Mouse (Mus musculus) gastrocnemius, adult 2 months (tissue): ENCODE results near the gene Igf2bp1. TPM values are rescaled to one million over a fixed set of nuclear protein-coding genes. Genes with fewer than 3 reads are reported as not detected.

ENCODE experiments used
- DNase-seq: peaks from one replicate; pipeline ENCODE4 v3.0.0; 2022
- H3K27ac ChIP-seq: fragments of 200-600 bp; 2 replicates; pipeline ENCODE4 v1.8.1; 2022; ENCODE audit warnings: mild to moderate bottlenecking
- H3K4me3 ChIP-seq: fragments of 200-600 bp; 2 replicates; pipeline ENCODE4 v1.8.1; 2022; ENCODE audit warnings: mild to moderate bottlenecking, moderate library complexity
- CTCF ChIP-seq: fragments of 200-600 bp; IDR thresholded peaks from 2 replicates; pipeline ENCODE4 v1.8.1; 2022; ENCODE audit warnings: antibody characterized with exemption, mild to moderate bottlenecking, moderate library complexity
- intact Hi-C: fragments of 180-260 bp; cut with DNase I; formaldehyde crosslinking; loops from one replicate; pipeline ENCODE4 v1.15.1; 2025
- total RNA-seq, 2 experiments: library from RNA; stranded (reverse); gene quantifications; 2 replicates each; pipeline ENCODE4 v1.2.3; 2021

Gene Igf2bp1
- total RNA-seq, 2 experiments from 2014 or later = not detected

DNA sequence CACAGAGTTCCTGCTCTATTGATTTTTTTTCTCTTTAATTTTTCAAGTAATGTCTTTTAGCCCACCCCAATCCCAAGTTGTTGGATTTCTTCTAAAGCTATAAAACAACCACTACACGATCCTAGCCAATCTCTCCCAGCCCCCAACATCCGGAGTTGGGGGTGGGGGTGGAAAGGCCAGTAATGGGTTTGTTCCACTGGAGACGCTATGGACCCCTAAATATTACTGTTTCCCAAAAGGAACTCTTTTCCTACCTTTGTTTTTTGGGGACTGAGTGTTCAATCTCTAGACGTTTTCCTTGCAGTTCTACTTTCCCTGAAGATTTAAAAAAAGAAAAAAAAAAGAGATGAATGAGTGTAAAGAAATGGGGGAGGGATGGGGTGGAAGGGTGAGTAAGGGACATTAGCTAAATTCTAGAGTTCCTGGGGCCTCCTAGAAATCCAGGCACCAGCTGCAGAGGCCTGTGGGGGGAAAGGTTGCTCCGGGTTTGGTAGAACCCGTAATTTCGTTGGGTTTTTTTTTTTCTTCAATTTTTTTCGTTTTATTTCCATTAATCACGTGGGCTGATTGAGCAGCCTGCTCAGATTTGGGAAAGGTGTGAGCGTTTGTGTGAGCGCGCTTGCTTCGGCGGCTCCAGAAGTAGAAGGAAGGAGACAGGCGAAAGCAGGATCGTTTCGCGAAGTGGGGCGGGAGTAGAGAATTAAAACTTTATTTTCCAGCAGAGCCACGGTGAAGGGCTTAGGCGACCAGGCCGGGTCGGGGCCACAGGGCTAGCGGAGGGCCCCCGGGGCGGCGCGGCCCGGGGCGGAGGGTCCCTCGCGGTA lies 1.6 kb downstream of the Igf2bp1 start:
- TF ChIP-seq CTCF = no peak
- intact Hi-C loops = no loop called here
- Histone ChIP-seq H3K27ac (no peak overlapping the region), H3K4me3 (peak overlapping the region; percentile 57)
- DNase-seq = no peak

DNA sequence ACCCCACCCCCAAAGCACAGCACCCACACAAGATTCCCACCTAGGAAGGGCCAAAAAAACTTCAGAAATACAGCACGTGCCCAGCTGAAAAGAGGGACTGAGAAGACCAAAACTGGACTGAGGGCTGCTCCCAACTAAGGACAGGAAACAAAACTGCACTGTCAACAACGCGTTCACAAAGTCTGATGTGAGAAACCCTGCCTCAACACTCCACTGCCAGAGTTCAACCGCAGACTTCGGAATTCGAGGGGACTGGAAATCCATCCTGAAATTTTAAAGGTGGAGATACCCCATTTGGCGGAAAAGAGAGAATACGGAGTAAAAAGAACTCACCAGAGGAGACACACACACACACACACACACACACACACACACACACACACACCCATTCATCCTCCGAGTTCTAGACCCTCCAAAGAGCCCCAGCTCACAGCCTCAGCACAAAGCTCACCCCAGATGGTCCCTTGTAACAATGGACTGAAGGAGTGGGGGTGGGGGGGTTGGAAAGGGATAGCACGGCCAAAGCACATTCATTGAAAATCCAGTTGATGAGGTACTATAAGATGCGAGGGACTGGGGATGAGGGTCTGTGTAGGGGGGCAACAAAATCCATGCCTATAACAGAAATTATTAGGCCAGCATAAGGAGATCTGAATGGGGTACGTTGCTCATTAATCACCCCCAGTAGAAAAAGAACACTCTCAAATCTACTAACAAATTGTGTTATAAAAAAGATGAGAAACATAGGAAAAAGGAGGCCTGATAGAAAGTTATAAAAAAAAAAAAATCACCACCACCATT lies 2.4 kb downstream of the Igf2bp1 start:
- TF ChIP-seq CTCF = no peak
- intact Hi-C loops = no loop called here
- no peak for DNase-seq
- H3K27ac ChIP-seq = no peak overlapping the region
- no peak overlapping the region for H3K4me3 ChIP-seq

DNA sequence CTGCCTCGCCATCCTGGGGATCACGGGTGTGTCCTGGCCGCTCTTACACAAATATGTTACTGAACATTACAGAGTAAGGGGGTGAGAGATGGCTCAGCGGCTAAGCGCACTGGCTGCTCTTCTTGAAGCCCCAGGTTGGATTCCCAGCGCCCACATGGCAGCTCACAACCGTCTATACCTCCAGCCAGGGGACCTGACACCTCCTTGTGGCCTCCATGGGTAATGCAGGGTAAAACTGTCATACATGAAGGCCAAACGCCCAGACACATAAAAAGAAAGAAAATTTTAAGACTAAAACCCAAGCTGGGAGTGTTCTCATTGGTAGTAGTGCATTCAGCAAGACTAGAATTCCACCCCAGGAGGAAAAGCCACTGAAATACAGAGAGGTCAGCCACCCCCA lies 11.6 kb downstream of the Igf2bp1 start:
- intact Hi-C loops = no loop called here
- Histone ChIP-seq H3K4me3 (no peak overlapping the region), H3K27ac (no peak overlapping the region)
- TF ChIP-seq CTCF = no peak
- no peak for DNase-seq

DNA sequence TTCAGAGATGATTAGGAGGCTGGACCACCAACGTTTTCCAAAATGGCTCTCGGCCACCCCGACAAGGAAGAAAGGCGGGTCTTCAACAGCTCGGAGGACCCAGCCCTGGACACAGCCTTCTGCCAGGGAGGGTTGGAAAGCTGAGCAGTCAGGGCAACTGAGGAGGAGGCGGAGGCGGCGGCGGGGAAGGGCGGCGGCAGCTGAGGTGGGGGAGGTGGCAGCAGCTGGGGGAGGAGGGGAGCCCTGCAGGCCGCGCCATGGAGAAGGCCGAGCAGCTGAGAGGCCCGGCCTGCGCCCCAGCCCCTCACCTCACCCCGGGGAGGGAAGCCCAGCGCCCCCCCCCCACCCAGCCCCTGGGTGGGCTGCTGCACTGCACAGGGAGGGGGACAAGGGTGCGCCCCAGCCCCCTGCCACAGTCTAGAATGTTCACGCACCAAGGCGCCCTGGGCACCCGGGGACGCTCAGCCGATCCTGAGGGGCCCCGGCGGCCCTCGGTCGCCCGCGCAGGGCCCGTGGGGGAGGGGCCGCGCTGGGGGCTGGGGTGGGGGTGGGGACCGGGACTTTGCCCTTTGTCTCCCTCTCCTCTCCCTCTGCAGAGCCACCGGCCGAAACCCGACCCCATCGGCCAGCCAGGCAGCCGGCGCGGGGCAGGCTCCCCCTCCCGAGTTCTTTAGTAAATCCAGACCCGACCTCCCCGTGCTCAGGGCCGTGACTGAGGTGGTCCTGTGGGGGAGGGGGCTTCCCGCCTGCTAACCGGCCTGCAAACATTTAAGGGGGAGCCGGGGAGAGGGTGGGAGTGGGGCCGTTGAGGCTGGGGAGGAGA lies 14.6 kb downstream of the Igf2bp1 start:
- DNase-seq = peak; percentile 36
- peak overlapping the region; percentile 31 for H3K27ac ChIP-seq
- intact Hi-C loops = no loop called here

DNA sequence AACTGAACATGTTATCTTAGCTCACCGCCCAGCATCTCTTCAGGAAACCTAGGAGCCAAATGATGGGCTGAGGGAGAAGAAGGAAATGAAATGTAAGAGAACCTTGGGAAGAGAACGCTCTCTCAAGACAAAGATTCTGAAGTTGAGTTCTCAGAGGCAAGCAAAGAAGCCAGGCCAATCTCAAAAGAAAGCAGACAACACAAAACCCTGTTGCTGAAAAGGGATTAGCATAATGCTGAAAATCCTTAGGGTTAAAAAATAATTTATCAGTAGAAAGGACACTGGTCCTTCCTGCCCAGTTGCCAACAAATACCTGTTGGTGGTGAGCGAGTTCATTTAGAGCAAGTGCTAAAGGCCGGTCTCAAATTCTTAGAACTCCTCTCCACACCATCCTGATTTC lies 15.3 kb downstream of the Igf2bp1 start:
- Histone ChIP-seq H3K27ac (no peak overlapping the region), H3K4me3 (no peak overlapping the region)

More for the DNA sequence above, 14.6 kb downstream of the Igf2bp1 start:
- no peak for TF ChIP-seq CTCF
- peak overlapping the region; percentile 69 for H3K4me3 ChIP-seq

DNA sequence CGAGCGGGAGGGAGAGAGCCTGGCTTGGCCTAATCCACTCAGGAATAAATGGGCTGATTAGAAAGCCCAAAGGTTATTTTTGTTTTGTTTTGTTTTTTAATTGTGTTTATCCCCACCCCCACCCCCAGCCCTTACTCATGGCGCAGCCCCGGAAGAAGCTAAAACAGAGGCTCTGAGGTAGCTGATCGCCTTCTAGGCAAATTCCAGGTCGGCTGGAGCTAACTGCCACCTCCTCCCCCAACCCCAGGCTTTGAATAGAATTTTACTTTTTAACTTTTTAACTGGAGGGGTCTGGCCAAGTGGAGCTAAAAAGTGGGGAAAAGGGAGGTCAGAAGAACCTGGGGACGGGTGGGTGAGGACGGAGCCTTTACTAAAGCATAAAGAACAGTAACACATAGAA lies 15.9 kb downstream of the Igf2bp1 start:
- intact Hi-C loops = no loop called here
- no peak for TF ChIP-seq CTCF
- Histone ChIP-seq H3K4me3 (no peak overlapping the region), H3K27ac (no peak overlapping the region)
- DNase-seq = no peak

More for the DNA sequence above, 15.3 kb downstream of the Igf2bp1 start:
- intact Hi-C loops = no loop called here
- DNase-seq = no peak
- no peak for TF ChIP-seq CTCF

DNA sequence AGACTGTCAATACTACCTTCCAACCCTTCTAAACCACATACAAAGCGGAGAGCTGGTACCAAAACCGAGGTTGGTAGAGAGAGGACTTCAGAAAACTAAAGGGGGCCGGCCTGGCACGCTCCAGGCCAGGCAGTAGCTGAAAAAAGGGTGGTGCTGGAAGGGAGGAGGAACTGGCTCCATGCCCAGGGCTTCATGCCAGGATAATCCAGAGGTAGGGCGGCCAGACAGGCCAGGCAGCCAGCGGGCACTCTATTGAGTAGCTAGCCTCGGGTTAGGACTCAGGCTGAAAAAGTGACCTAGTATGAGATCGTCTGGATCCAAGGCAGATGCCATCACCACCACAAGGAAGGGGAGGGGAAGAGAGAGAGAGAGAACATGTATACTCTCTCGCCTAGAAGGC lies 17.2 kb downstream of the Igf2bp1 start:
- intact Hi-C loops = no loop called here
- Histone ChIP-seq H3K27ac (no peak overlapping the region), H3K4me3 (no peak overlapping the region)
- TF ChIP-seq CTCF = no peak
- peak; percentile 73 for DNase-seq

DNA sequence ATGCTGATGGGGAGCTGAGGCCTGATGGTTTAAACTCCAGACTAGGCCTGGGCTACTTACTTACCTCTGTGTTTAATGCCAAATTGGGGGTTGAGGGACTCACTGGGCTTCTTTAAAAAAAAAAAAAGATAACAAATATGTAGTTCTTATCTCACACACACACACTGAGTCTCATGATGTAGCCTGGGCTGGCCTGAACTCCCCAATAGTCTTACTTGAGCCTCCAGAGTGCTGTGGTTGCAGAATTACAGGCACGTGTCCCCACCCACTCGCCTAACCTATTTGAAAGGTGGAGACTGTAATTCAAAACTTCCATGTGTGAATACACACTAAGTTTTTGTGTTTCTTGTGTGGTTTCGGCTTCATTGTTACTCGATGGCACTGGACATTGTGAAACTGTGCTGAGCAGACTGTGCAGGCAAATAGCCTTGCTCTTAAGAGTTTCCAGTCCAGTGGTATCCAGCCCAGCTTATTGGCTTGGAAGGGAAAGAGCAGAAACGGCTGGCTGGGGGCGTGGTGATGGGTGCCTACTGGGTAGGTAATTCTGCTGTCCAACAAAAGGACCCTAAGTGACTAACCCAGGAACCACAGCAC lies 17.8 kb downstream of the Igf2bp1 start:
- intact Hi-C loops = no loop called here
- no peak for TF ChIP-seq CTCF
- no peak for DNase-seq
- Histone ChIP-seq H3K27ac (no peak overlapping the region), H3K4me3 (no peak overlapping the region)

DNA sequence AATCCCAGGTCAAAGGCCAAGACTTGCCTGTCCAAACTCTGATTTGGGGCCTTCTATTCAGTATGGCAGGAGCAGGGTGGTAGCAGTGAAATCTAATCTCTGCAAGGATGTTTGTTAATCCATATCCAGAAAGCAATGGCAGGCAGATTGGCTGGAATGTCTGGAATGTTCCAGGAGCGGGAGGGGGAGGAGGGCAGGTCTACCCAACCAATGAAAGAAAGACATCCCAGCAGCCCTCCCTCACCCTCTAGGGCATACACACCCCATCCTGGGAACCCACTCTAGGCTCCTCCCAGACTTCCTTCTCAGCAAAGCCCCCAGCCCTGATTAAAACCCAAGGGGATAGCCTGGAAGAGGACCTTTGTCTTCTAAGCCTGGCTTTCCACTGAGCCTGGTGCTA lies 23.3 kb downstream of the Igf2bp1 start:
- no peak for TF ChIP-seq CTCF
- Histone ChIP-seq H3K4me3 (no peak overlapping the region), H3K27ac (no peak overlapping the region)
- intact Hi-C loops = no loop called here
- no peak for DNase-seq

DNA sequence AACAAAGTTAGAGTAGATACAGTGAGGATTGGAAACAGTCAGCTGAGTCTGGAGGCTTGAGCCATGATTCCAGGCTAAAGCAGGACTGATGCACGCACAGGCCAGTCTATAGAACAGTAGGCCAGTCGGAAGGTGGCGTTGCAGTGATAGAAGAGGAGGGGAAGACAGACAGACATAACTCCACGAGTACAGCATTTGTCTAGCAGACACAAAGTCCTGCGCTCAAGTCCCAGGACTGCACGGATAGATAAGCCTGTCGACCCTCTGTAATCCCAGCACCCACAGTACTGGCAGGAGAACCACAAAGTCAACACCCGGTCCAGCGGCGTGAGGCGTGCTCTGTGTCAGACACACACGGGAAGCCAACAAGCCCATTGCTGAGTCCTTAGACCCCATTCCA lies 23.9 kb downstream of the Igf2bp1 start:
- intact Hi-C loops = no loop called here
- H3K27ac ChIP-seq = no peak overlapping the region
- no peak overlapping the region for H3K4me3 ChIP-seq
- TF ChIP-seq CTCF = no peak
- no peak for DNase-seq

DNA sequence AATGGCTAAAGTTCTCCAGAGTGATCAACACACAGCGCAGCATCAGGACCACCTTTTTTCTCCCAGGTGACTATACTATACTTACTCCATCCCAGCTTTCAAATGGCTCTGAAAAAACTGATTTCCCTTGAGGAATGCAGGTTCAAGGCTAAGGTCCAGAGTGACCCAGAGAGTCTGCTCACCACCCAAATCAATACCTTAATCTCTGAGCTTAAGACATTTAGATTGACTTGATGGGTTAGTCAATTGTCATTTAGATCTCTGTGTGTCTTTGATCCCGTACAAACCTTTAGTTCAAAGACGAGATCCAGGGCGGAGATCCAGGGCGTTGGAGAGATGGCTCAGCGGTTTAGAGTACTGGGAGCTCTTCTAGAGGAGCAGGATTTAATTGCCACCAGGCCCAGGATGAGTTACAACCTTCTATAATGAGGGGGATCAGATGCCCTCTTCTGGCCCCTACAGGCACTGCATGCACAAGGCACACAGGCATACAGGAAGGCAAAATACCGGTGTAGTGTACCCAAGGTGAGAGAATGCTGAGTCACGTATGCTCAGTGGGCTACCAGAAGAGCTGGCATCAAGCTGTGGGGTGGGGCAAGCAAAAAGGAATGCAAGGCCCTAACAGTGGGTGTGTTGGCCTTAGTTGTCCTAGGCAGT lies 24.9 kb downstream of the Igf2bp1 start:
- no peak for DNase-seq
- H3K4me3 ChIP-seq = no peak overlapping the region
- no peak overlapping the region for H3K27ac ChIP-seq
- peak; percentile 57 for TF ChIP-seq CTCF
- intact Hi-C loops = no loop called here

DNA sequence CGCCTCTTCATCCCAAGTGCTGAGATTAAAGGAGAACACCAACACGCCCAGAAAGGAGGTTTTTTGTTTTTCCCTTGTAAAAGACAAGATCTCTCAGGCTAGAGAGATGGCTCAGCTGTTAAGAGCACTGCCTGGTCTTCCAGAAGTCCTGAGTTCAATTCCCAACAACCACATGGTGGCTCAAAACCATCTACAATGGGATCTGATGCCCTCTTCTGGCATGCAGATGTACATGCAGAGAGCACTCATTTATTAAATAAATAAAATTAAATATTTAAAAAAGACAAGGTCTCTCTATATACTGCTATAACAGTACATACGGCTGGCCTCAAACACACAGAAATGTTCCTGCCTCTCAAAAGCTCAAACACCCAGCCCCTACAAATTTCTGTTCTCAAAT lies 27.3 kb downstream of the Igf2bp1 start:
- Histone ChIP-seq H3K27ac (no peak overlapping the region), H3K4me3 (no peak overlapping the region)
- intact Hi-C loops = no loop called here
- no peak; the same call in 1 of the 2 replicates for TF ChIP-seq CTCF
- DNase-seq = no peak
